Mouse (Mus musculus): ENCODE measurements around the gene Eif3l.

GRCm38 (mm10) chr15:79122119-79122518 is 47.1 kb downstream of the Eif3l start:
- TF ChIP-seq CTCF (IDR thresholded peaks at IDR 0.05; ENCODE audit: borderline replicate concordance, extremely low read depth, insufficient read depth, insufficient read length) (no peak), POLR2A (IDR thresholded peaks at IDR 0.05; ENCODE audit: borderline replicate concordance, extremely low read depth, insufficient read depth, insufficient read length, poor library complexity, severe bottlenecking) (no peak)

Data from brain, embryonic 14.5 days (tissue).